Mouse (Mus musculus) liver, embryonic 12.5 days (tissue): Measurements from ENCODE around the gene Trim42. TPM values are rescaled to one million over a fixed set of nuclear protein-coding genes. Genes with fewer than 3 reads are reported as not detected.

Source experiments
- ATAC-seq: fragments of 200-750 bp; cut with Nextera tagmentation; 2 replicates; pipeline ENCODE4 v1.8.0; 2017; ENCODE audit warnings: moderate number of reproducible peaks, mild to moderate bottlenecking, moderate library complexity
- H3K27ac ChIP-seq: fragments of 300-500 bp; sonication (generic); 2 replicates; pipeline ENCODE4 v1.5.1; 2016; ENCODE audit warnings: mild to moderate bottlenecking
- H3K27me3 ChIP-seq: fragments of 300-500 bp; sonication (generic); replicated peaks from 2 replicates; pipeline ENCODE4 v1.6.1; 2016; ENCODE audit warnings: mild to moderate bottlenecking, moderate library complexity
- H3K36me3 ChIP-seq: fragments of 300-500 bp; sonication (generic); 2 replicates; pipeline ENCODE4 v1.6.1; 2016; ENCODE audit warnings: mild to moderate bottlenecking, moderate library complexity
- H3K4me1 ChIP-seq: fragments of 300-500 bp; sonication (generic); 2 replicates; pipeline ENCODE4 v1.6.1; 2016
- H3K4me2 ChIP-seq: fragments of 300-500 bp; sonication (generic); 2 replicates; pipeline ENCODE4 v1.6.1; 2016; ENCODE audit warnings: mild to moderate bottlenecking, moderate library complexity
- H3K4me3 ChIP-seq: fragments of 300-500 bp; sonication (generic); 2 replicates; pipeline ENCODE4 v1.5.1; 2016; ENCODE audit warnings: mild to moderate bottlenecking, moderate library complexity
- H3K9ac ChIP-seq: fragments of 300-500 bp; sonication (generic); 2 replicates; pipeline ENCODE4 v1.6.1; 2016; ENCODE audit warnings: mild to moderate bottlenecking, moderate library complexity
- H3K9me3 ChIP-seq: fragments of 300-500 bp; sonication (generic); replicated peaks from 2 replicates; pipeline ENCODE4 v1.6.1; 2016; ENCODE audit warnings: mild to moderate bottlenecking, moderate library complexity
- WGBS: fragments of 180-500 bp; shearing (Covaris S2); methylation state at CpG from one replicate; pipeline ENCODE4 v1.1.7; 2016; ENCODE audit not compliant: insufficient replicate concordance; 5-methylcytosine and 5-hydroxymethylcytosine counted together
- polyA plus RNA-seq: library from polyadenylated mRNA; unstranded; fragments of >200 nt; fragmentation: Nextera tagmentation; extraction: Ambion mirVana; gene quantifications from 2 replicates; pipeline ENCODE4 v1.2.1, GENCODE M21; 2016

Trim42 gene
- not detected in 2 replicates for polyA plus RNA-seq

- H3K4me2 ChIP-seq: no peak within 1 kb of the TSS
- H3K27ac ChIP-seq: no peak within 1 kb of the TSS
- 0 out of 2 replicates have a peak, but pooled peaks cover 8% of the 10 kb centered on the region for H3K9me3 ChIP-seq
- WGBS: 67% methylated on average over 7 of the region's 7 CpGs
- H3K4me3 ChIP-seq: no peak within 1 kb of the TSS
- H3K4me1 ChIP-seq: no peaks in the 10 kb centered on the region
- no peaks in the 10 kb centered on the region for H3K36me3 ChIP-seq
- ATAC-seq: no peak
- no peaks in the 10 kb centered on the region for H3K27me3 ChIP-seq
- H3K9ac ChIP-seq: no peak within 1 kb of the TSS
Observed at GRCm38 (mm10) chr9:97369591-97369990, at the start of gene Trim42. Gene Trim42, minus strand, starts transcription at chr9:97369958.

GRCm38 (mm10) chr9:97414876-97415668 lies 45.3 kb upstream of the Trim42 start:
- WGBS: 62% methylated on average over 6 of the region's 6 CpGs
- Histone ChIP-seq H3K27me3 (no peaks in the 10 kb centered on the region), H3K9me3 (no peaks in the 10 kb centered on the region), H3K9ac (no peak overlapping the region), H3K4me1 (no peaks in the 10 kb centered on the region), H3K27ac (no peak overlapping the region), H3K4me2 (no peak overlapping the region), H3K4me3 (no peak overlapping the region), H3K36me3 (no peaks in the 10 kb centered on the region)
- ATAC-seq: no peak

- H3K9me3 ChIP-seq: no peaks in the 10 kb centered on the region
- H3K27me3 ChIP-seq: no peaks in the 10 kb centered on the region
- no peak for ATAC-seq
- no peak overlapping the region for H3K4me3 ChIP-seq
- H3K4me2 ChIP-seq: no peak overlapping the region
- H3K4me1 ChIP-seq: no peaks in the 10 kb centered on the region
- 74% methylated on average over 2 of the region's 2 CpGs for WGBS
- H3K36me3 ChIP-seq: no peaks in the 10 kb centered on the region
- H3K9ac ChIP-seq: no peak overlapping the region
- H3K27ac ChIP-seq: no peak overlapping the region
Observed at GRCm38 (mm10) chr9:97408142-97408541, 38.4 kb upstream of the Trim42 start.

- no peak for ATAC-seq
- no peaks in the 10 kb centered on the region; the same call in 1 of the 2 replicates for H3K9me3 ChIP-seq
- H3K27me3 ChIP-seq: no peaks in the 10 kb centered on the region
- 55% methylated on average over 6 of the region's 6 CpGs for WGBS
- no peak overlapping the region for H3K4me2 ChIP-seq
- no peak overlapping the region for H3K4me3 ChIP-seq
- no peaks in the 10 kb centered on the region for H3K36me3 ChIP-seq
- H3K4me1 ChIP-seq: no peaks in the 10 kb centered on the region
- H3K27ac ChIP-seq: no peak overlapping the region
- H3K9ac ChIP-seq: no peak overlapping the region
Observed at GRCm38 (mm10) chr9:97356441-97356840, 13.3 kb downstream of the Trim42 start.

- H3K27ac ChIP-seq: no peak overlapping the region
- no peaks in the 10 kb centered on the region for H3K27me3 ChIP-seq
- no peak overlapping the region for H3K9ac ChIP-seq
- 57% methylated on average over 12 of the region's 12 CpGs for WGBS
- no peaks in the 10 kb centered on the region for H3K36me3 ChIP-seq
- H3K9me3 ChIP-seq: 0 out of 2 replicates have a peak, but pooled peaks cover 8% of the 10 kb centered on the region
- no peak overlapping the region for H3K4me3 ChIP-seq
- H3K4me1 ChIP-seq: no peaks in the 10 kb centered on the region
- H3K4me2 ChIP-seq: no peak overlapping the region
- ATAC-seq: peak; percentile 44; the same call in 1 of the 2 replicates
Observed at GRCm38 (mm10) chr9:97344767-97345297, 24.9 kb downstream of the Trim42 start.

- H3K4me1 ChIP-seq: no peaks in the 10 kb centered on the region
- WGBS: 53% methylated on average over 5 of the region's 5 CpGs
Observed at GRCm38 (mm10) chr9:97341772-97342171, 28.0 kb downstream of the Trim42 start.

GRCm38 (mm10) chr9:97322846-97323245 lies 46.9 kb downstream of the Trim42 start:
- Histone ChIP-seq H3K9ac (no peak overlapping the region), H3K9me3 (no peaks in the 10 kb centered on the region), H3K27me3 (no peaks in the 10 kb centered on the region), H3K4me3 (no peak overlapping the region), H3K4me1 (no peaks in the 10 kb centered on the region), H3K4me2 (no peak overlapping the region), H3K27ac (no peak overlapping the region), H3K36me3 (no peaks in the 10 kb centered on the region)
- 61% methylated on average over 3 of the region's 3 CpGs for WGBS
- ATAC-seq: no peak

More at GRCm38 (mm10) chr9:97341772-97342171, 28.0 kb downstream of the Trim42 start:
- Histone ChIP-seq H3K27me3 (no peaks in the 10 kb centered on the region), H3K9me3 (0 out of 2 replicates have a peak, but pooled peaks cover 8% of the 10 kb centered on the region), H3K27ac (no peak overlapping the region), H3K4me3 (no peak overlapping the region), H3K4me2 (no peak overlapping the region), H3K36me3 (no peaks in the 10 kb centered on the region), H3K9ac (no peak overlapping the region)
- ATAC-seq: no peak

GRCm38 (mm10) chr9:97322120-97322519 lies 47.6 kb downstream of the Trim42 start:
- Histone ChIP-seq H3K4me2 (no peak overlapping the region), H3K4me3 (no peak overlapping the region), H3K36me3 (no peaks in the 10 kb centered on the region), H3K27ac (no peak overlapping the region), H3K27me3 (no peaks in the 10 kb centered on the region), H3K4me1 (no peaks in the 10 kb centered on the region), H3K9ac (no peak overlapping the region), H3K9me3 (no peaks in the 10 kb centered on the region)
- no peak for ATAC-seq
- WGBS: 75% methylated on average over 10 of the region's 10 CpGs

- 56% methylated on average over 10 of the region's 10 CpGs for WGBS
- Histone ChIP-seq H3K4me2 (no peak overlapping the region), H3K9ac (no peak overlapping the region), H3K36me3 (no peaks in the 10 kb centered on the region), H3K27me3 (no peaks in the 10 kb centered on the region), H3K27ac (no peak overlapping the region), H3K9me3 (no peaks in the 10 kb centered on the region), H3K4me1 (no peaks in the 10 kb centered on the region), H3K4me3 (no peak overlapping the region)
- ATAC-seq: no peak
Observed at GRCm38 (mm10) chr9:97315421-97316055, 54.2 kb downstream of the Trim42 start.

- H3K27me3 ChIP-seq: no peaks in the 10 kb centered on the region
- H3K36me3 ChIP-seq: no peaks in the 10 kb centered on the region
- 60% methylated on average over 7 of the region's 7 CpGs for WGBS
- H3K9ac ChIP-seq: no peak overlapping the region
- H3K4me2 ChIP-seq: no peak overlapping the region
- H3K4me1 ChIP-seq: no peaks in the 10 kb centered on the region
- H3K9me3 ChIP-seq: no peaks in the 10 kb centered on the region
- H3K27ac ChIP-seq: no peak overlapping the region
- H3K4me3 ChIP-seq: no peak overlapping the region
- no peak for ATAC-seq
Observed at GRCm38 (mm10) chr9:97311614-97312013, 58.1 kb downstream of the Trim42 start.

GRCm38 (mm10) chr9:97309509-97310053 lies 60.2 kb downstream of the Trim42 start:
- no peak for ATAC-seq
- 72% methylated on average over 7 of the region's 7 CpGs for WGBS
- no peaks in the 10 kb centered on the region for H3K9me3 ChIP-seq

More at GRCm38 (mm10) chr9:97309509-97310053, 60.2 kb downstream of the Trim42 start:
- no peak overlapping the region for H3K9ac ChIP-seq
- H3K4me3 ChIP-seq: no peak overlapping the region
- no peak overlapping the region for H3K27ac ChIP-seq
- H3K36me3 ChIP-seq: no peaks in the 10 kb centered on the region
- no peaks in the 10 kb centered on the region for H3K27me3 ChIP-seq
- no peaks in the 10 kb centered on the region for H3K4me1 ChIP-seq
- no peak overlapping the region for H3K4me2 ChIP-seq
